Mouse (Mus musculus) liver, embryonic 14.5 days (tissue): ENCODE results near the gene Ctnnb1.
A peak's percentile ranks its signal among the peaks of the same experiment; 100 is the strongest.

Experiments used
- CTCF ChIP-seq: IDR thresholded peaks from 2 replicates; pipeline ENCODE4 v1.5.1; 2016; ENCODE audit warnings: antibody characterized with exemption, low read depth, control low read depth
- EP300 ChIP-seq: IDR thresholded peaks from 2 replicates; pipeline ENCODE4 v1.6.1; 2016; ENCODE audit warnings: antibody characterized with exemption, low read depth

GRCm38 (mm10) chr9:120914877-120915459 lies 14.0 kb upstream of the Ctnnb1 start:
- 0 out of 2 replicates have a peak, but pooled peaks have one; percentile 5 for TF ChIP-seq EP300
- TF ChIP-seq CTCF = peak; percentile 71
